Mouse (Mus musculus) MEL (cell line): ENCODE measurements at regions not wholly inside any gene's neighbourhood (a gene's known extent, or its start where the extent isn't known, plus 50 kb on each side); places are given as distances from the start of the nearest gene placed in this dataset.

Source experiments
- CHD2 ChIP-seq: IDR thresholded peaks from 2 replicates; pipeline ENCODE4 v1.6.1; 2011; ENCODE audit warnings: low read length, improper control_type of control experiment
- CTCF ChIP-seq, 3 experiments: IDR thresholded peaks in 2 of 3; conservative IDR thresholded peaks in 1 of 3; 2 replicates each; pipeline ENCODE4 v1.5.1; 2011 to 2012; ENCODE audit warnings: low read length in 3 of 3, low read depth in 2 of 3, mild to moderate bottlenecking in 2 of 3, improper control_type of control experiment in 1 of 3, inconsistent platforms in 1 of 3, mixed read lengths in 1 of 3, moderate library complexity in 1 of 3; ENCODE audit not compliant: control insufficient read depth in 1 of 3, insufficient read depth in 1 of 3, poor library complexity in 1 of 3, severe bottlenecking in 1 of 3
- GATA1 ChIP-seq: IDR thresholded peaks from 2 replicates; pipeline ENCODE4 v1.6.1; 2011; ENCODE audit warnings: low read depth, low read length, improper control_type of control experiment
- POLR2A ChIP-seq, 2 experiments: IDR thresholded peaks; 2 replicates each; pipeline ENCODE4 v1.6.1; 2011 to 2012; ENCODE audit warnings: low read length in 2 of 2, mild to moderate bottlenecking in 2 of 2, control low read depth in 1 of 2, improper control_type of control experiment in 1 of 2, low read depth in 1 of 2, moderate library complexity in 1 of 2; ENCODE audit not compliant: control insufficient read depth in 1 of 2, insufficient read depth in 1 of 2, poor library complexity in 1 of 2
- RCOR1 ChIP-seq: IDR thresholded peaks from 2 replicates; pipeline ENCODE4 v1.6.1; 2012; ENCODE audit warnings: low read depth, mild to moderate bottlenecking, inconsistent platforms, low read length, improper control_type of control experiment
- UBTF ChIP-seq: IDR thresholded peaks from 2 replicates; pipeline ENCODE4 v1.6.1; 2012; ENCODE audit warnings: low read depth, mild to moderate bottlenecking, inconsistent platforms, low read length, improper control_type of control experiment, moderate library complexity, borderline replicate concordance; ENCODE audit not compliant: insufficient read depth

GRCm38 (mm10) chr9:84896073-84896472 lies 416.5 kb upstream of the Gm11114 start:
- no peak for TF ChIP-seq RCOR1
- no peak for TF ChIP-seq POLR2A (IDR thresholded peaks at IDR 0.05; ENCODE audit: control insufficient read depth in 1 of 2, insufficient read depth in 1 of 2, low read depth in 1 of 2, low read length in 2 of 2, poor library complexity in 1 of 2)
- no peak for TF ChIP-seq CTCF (IDR thresholded peaks at IDR 0.05 in 2 of 3, conservative IDR thresholded peaks at IDR 0.05 in 1 of 3; ENCODE audit: control insufficient read depth in 1 of 3, insufficient read depth in 1 of 3, low read depth in 2 of 3, low read length in 3 of 3, poor library complexity in 1 of 3, severe bottlenecking in 1 of 3)
- no peak for TF ChIP-seq GATA1
- TF ChIP-seq UBTF, result no peak
- no peak for TF ChIP-seq CHD2
